Mouse (Mus musculus) embryonic facial prominence, embryonic 13.5 days (tissue): ENCODE measurements around the gene Lemd1. TPM values are rescaled to one million over a fixed set of nuclear protein-coding genes. Genes with fewer than 3 reads are reported as not detected.
"Not testable (repeated sequence)": the region's sequence is repeated elsewhere in the genome, so short reads cannot be mapped to it uniquely, and the experiment has no call there.

Source experiments
- ATAC-seq: fragments of 200-750 bp; cut with Nextera tagmentation; 2 replicates; pipeline ENCODE4 v1.8.0; 2017; ENCODE audit warnings: low read depth; ENCODE audit not compliant: insufficient number of reproducible peaks, insufficient read depth, low FRiP score, low TSS enrichment
- H3K27ac ChIP-seq: fragments of 300-500 bp; sonication (generic); 2 replicates; pipeline ENCODE4 v1.5.1; 2015; ENCODE audit warnings: moderate library complexity, mild to moderate bottlenecking, inconsistent platforms
- H3K27me3 ChIP-seq: fragments of 300-500 bp; sonication (generic); 2 replicates; pipeline ENCODE4 v1.6.1; 2015; ENCODE audit warnings: mild to moderate bottlenecking, inconsistent platforms
- H3K36me3 ChIP-seq: fragments of 300-500 bp; sonication (generic); 2 replicates; pipeline ENCODE4 v1.6.1; 2015; ENCODE audit warnings: mild to moderate bottlenecking, inconsistent platforms
- H3K4me1 ChIP-seq: fragments of 300-500 bp; sonication (generic); 2 replicates; pipeline ENCODE4 v1.6.1; 2015; ENCODE audit warnings: inconsistent platforms
- H3K4me2 ChIP-seq: fragments of 300-500 bp; sonication (generic); 2 replicates; pipeline ENCODE4 v1.6.1; 2015; ENCODE audit warnings: moderate library complexity, mild to moderate bottlenecking, inconsistent platforms
- H3K4me3 ChIP-seq: fragments of 300-500 bp; sonication (generic); 2 replicates; pipeline ENCODE4 v1.5.1; 2015; ENCODE audit warnings: mild to moderate bottlenecking, inconsistent platforms
- H3K9ac ChIP-seq: fragments of 300-500 bp; sonication (generic); 2 replicates; pipeline ENCODE4 v1.6.1; 2015; ENCODE audit warnings: mild to moderate bottlenecking, inconsistent platforms
- H3K9me3 ChIP-seq: fragments of 300-500 bp; sonication (generic); 2 replicates; pipeline ENCODE4 v1.6.1; 2016; ENCODE audit warnings: inconsistent platforms
- WGBS: fragments of 180-500 bp; shearing (Covaris S2); methylation state at CpG from one replicate; pipeline ENCODE4 v1.1.7; 2015; ENCODE audit warnings: mixed read lengths; 5-methylcytosine and 5-hydroxymethylcytosine counted together
- polyA plus RNA-seq: library from polyadenylated mRNA; unstranded; fragments of >200 nt; fragmentation: Nextera tagmentation; extraction: Ambion mirVana; gene quantifications from 2 replicates; pipeline ENCODE4 v1.2.1, GENCODE M21; 2015

The Lemd1 gene
- polyA plus RNA-seq, 1 experiment from 2014 or later: 1.2 TPM

GRCm38 (mm10) chr1:132264577-132264976, 73.3 kb downstream of the Lemd1 start:
- no peak overlapping the region for H3K4me2 ChIP-seq
- no peaks in the 10 kb centered on the region for H3K36me3 ChIP-seq
- no peak overlapping the region for H3K4me3 ChIP-seq
- ATAC-seq: no peak
- no peaks in the 10 kb centered on the region for H3K27me3 ChIP-seq
- peaks cover 29% of the 10 kb centered on the region for H3K4me1 ChIP-seq
- no peaks in the 10 kb centered on the region for H3K9me3 ChIP-seq
- no peak overlapping the region for H3K27ac ChIP-seq
- no peak overlapping the region for H3K9ac ChIP-seq
- 57% methylated on average over 7 of the region's 7 CpGs for WGBS

GRCm38 (mm10) chr1:132265211-132265859, 74.1 kb downstream of the Lemd1 start:
- ATAC-seq: no peak
- 65% methylated on average over 8 of the region's 8 CpGs for WGBS
- Histone ChIP-seq H3K27ac (no peak overlapping the region), H3K4me1 (peaks cover 29% of the 10 kb centered on the region), H3K4me3 (no peak overlapping the region), H3K9me3 (no peaks in the 10 kb centered on the region), H3K36me3 (no peaks in the 10 kb centered on the region), H3K4me2 (no peak overlapping the region), H3K9ac (no peak overlapping the region), H3K27me3 (no peaks in the 10 kb centered on the region)

GRCm38 (mm10) chr1:132265936-132266335, 74.7 kb downstream of the Lemd1 start:
- H3K4me2 ChIP-seq: no peak overlapping the region
- H3K4me1 ChIP-seq: peaks cover 29% of the 10 kb centered on the region
- no peak overlapping the region for H3K27ac ChIP-seq
- 89% methylated on average over 10 of the region's 10 CpGs for WGBS
- no peak for ATAC-seq
- no peak overlapping the region for H3K9ac ChIP-seq
- H3K27me3 ChIP-seq: no peaks in the 10 kb centered on the region
- no peaks in the 10 kb centered on the region for H3K9me3 ChIP-seq
- H3K36me3 ChIP-seq: no peaks in the 10 kb centered on the region
- no peak overlapping the region for H3K4me3 ChIP-seq

GRCm38 (mm10) chr1:132266791-132267557, 75.7 kb downstream of the Lemd1 start:
- no peak for ATAC-seq
- Histone ChIP-seq H3K27ac (no peak overlapping the region), H3K9ac (peak overlapping the region; percentile 32; the same call in 1 of the 2 replicates), H3K36me3 (no peaks in the 10 kb centered on the region), H3K27me3 (no peaks in the 10 kb centered on the region), H3K9me3 (no peaks in the 10 kb centered on the region), H3K4me2 (peak overlapping the region; percentile 20; the same call in 1 of the 2 replicates), H3K4me1 (peaks cover 29% of the 10 kb centered on the region), H3K4me3 (no peak overlapping the region)
- 29% methylated on average over 8 of the region's 8 CpGs for WGBS

GRCm38 (mm10) chr1:132267959-132268358, 76.7 kb downstream of the Lemd1 start:
- H3K4me1 ChIP-seq: peaks cover 29% of the 10 kb centered on the region
- ATAC-seq: no peak
- H3K36me3 ChIP-seq: no peaks in the 10 kb centered on the region
- H3K4me2 ChIP-seq: no peak overlapping the region
- WGBS: 33% methylated on average over 2 of the region's 2 CpGs
- no peaks in the 10 kb centered on the region for H3K9me3 ChIP-seq
- no peak overlapping the region for H3K9ac ChIP-seq
- H3K27me3 ChIP-seq: no peaks in the 10 kb centered on the region
- no peak overlapping the region for H3K4me3 ChIP-seq
- H3K27ac ChIP-seq: no peak overlapping the region

GRCm38 (mm10) chr1:132268418-132269060, 77.3 kb downstream of the Lemd1 start:
- WGBS: 17% methylated on average over 7 of the region's 7 CpGs
- Histone ChIP-seq H3K4me3 (no peak overlapping the region), H3K27me3 (no peaks in the 10 kb centered on the region), H3K36me3 (no peaks in the 10 kb centered on the region), H3K4me1 (peaks cover 29% of the 10 kb centered on the region), H3K4me2 (no peak overlapping the region), H3K9ac (no peak overlapping the region), H3K9me3 (no peaks in the 10 kb centered on the region), H3K27ac (no peak overlapping the region)
- no peak for ATAC-seq

GRCm38 (mm10) chr1:132271237-132271636, 80.0 kb downstream of the Lemd1 start:
- Histone ChIP-seq H3K36me3 (no peaks in the 10 kb centered on the region), H3K9me3 (no peaks in the 10 kb centered on the region), H3K4me1 (peaks cover 29% of the 10 kb centered on the region), H3K27ac (no peak overlapping the region), H3K4me3 (no peak overlapping the region), H3K27me3 (no peaks in the 10 kb centered on the region), H3K4me2 (no peak overlapping the region), H3K9ac (no peak overlapping the region)
- WGBS: 79% methylated on average over 3 of the region's 3 CpGs
- ATAC-seq: no peak

GRCm38 (mm10) chr1:132276694-132277093, 85.5 kb downstream of the Lemd1 start:
- H3K36me3 ChIP-seq: no peaks in the 10 kb centered on the region
- 80% methylated on average over 3 of the region's 3 CpGs for WGBS
- H3K27ac ChIP-seq: no peak overlapping the region
- no peaks in the 10 kb centered on the region for H3K9me3 ChIP-seq
- no peaks in the 10 kb centered on the region for H3K27me3 ChIP-seq
- H3K4me1 ChIP-seq: no peaks in the 10 kb centered on the region
- H3K9ac ChIP-seq: no peak overlapping the region
- no peak overlapping the region for H3K4me3 ChIP-seq
- no peak overlapping the region for H3K4me2 ChIP-seq
- ATAC-seq: no peak

- 73% methylated on average over 6 of the region's 6 CpGs for WGBS
- H3K4me1 ChIP-seq: no peaks in the 10 kb centered on the region
- no peak for ATAC-seq
- H3K4me3 ChIP-seq: no peak overlapping the region
- no peak overlapping the region for H3K4me2 ChIP-seq
- no peak overlapping the region for H3K27ac ChIP-seq
- H3K9ac ChIP-seq: no peak overlapping the region
- no peaks in the 10 kb centered on the region for H3K9me3 ChIP-seq
- H3K36me3 ChIP-seq: no peaks in the 10 kb centered on the region
- no peaks in the 10 kb centered on the region for H3K27me3 ChIP-seq
Measured at GRCm38 (mm10) chr1:132277124-132277523, 85.9 kb downstream of the Lemd1 start.

GRCm38 (mm10) chr1:132280636-132281035, 89.4 kb downstream of the Lemd1 start:
- WGBS: 69% methylated on average over 6 of the region's 6 CpGs
- not testable (repeated sequence) for H3K4me1 ChIP-seq, H3K9me3 ChIP-seq, H3K4me2 ChIP-seq, H3K27me3 ChIP-seq, H3K36me3 ChIP-seq, H3K4me3 ChIP-seq, H3K9ac ChIP-seq, H3K27ac ChIP-seq, ATAC-seq

GRCm38 (mm10) chr1:132281523-132282176, 90.4 kb downstream of the Lemd1 start:
- WGBS: 23% methylated on average over 8 of the region's 8 CpGs

More at GRCm38 (mm10) chr1:132281523-132282176, 90.4 kb downstream of the Lemd1 start:
- no peak for ATAC-seq
- Histone ChIP-seq H3K36me3 (no peaks in the 10 kb centered on the region), H3K9ac (no peak overlapping the region), H3K4me1 (no peaks in the 10 kb centered on the region), H3K27ac (no peak overlapping the region), H3K4me3 (no peak overlapping the region), H3K27me3 (0 out of 2 replicates have a peak, but pooled peaks cover 7% of the 10 kb centered on the region), H3K4me2 (no peak overlapping the region), H3K9me3 (no peaks in the 10 kb centered on the region)
